Mouse (Mus musculus) stomach, embryonic 14.5 days (tissue): ENCODE measurements around the gene Pak4. TPM values are rescaled to one million over a fixed set of nuclear protein-coding genes. Genes with fewer than 3 reads are reported as not detected.
A peak's percentile ranks its signal among the peaks of the same experiment; 100 is the strongest.

Source experiments
- ATAC-seq: fragments of 200-750 bp; cut with Nextera tagmentation; 2 replicates; pipeline ENCODE4 v1.8.0; 2017; ENCODE audit warnings: low read depth, moderate TSS enrichment; ENCODE audit not compliant: insufficient number of reproducible peaks, insufficient read depth, low FRiP score
- H3K27ac ChIP-seq: fragments of 300-500 bp; sonication (generic); 2 replicates; pipeline ENCODE4 v1.5.1; 2014; ENCODE audit warnings: mild to moderate bottlenecking, low read length, moderate library complexity, mixed read lengths
- H3K27me3 ChIP-seq: fragments of 300-500 bp; sonication (generic); 2 replicates; pipeline ENCODE4 v1.6.1; 2014; ENCODE audit warnings: low read length, control low read depth, mixed read lengths; ENCODE audit not compliant: control insufficient read depth, insufficient read depth
- H3K36me3 ChIP-seq: fragments of 300-500 bp; sonication (generic); 2 replicates; pipeline ENCODE4 v1.6.1; 2014; ENCODE audit warnings: mild to moderate bottlenecking, control low read depth, low read length, moderate library complexity, mixed read lengths; ENCODE audit not compliant: control insufficient read depth, insufficient read depth
- H3K4me1 ChIP-seq: fragments of 300-500 bp; sonication (generic); 2 replicates; pipeline ENCODE4 v1.6.1; 2014; ENCODE audit warnings: low read length, control low read depth, mixed read lengths; ENCODE audit not compliant: control insufficient read depth, insufficient read depth
- H3K4me2 ChIP-seq: fragments of 300-500 bp; sonication (generic); replicated peaks from 2 replicates; pipeline ENCODE4 v1.6.1; 2014; ENCODE audit warnings: low read depth, low read length, control low read depth
- H3K4me3 ChIP-seq: fragments of 300-500 bp; sonication (generic); 2 replicates; pipeline ENCODE4 v1.5.1; 2014; ENCODE audit warnings: low read depth, low read length, control low read depth
- H3K9ac ChIP-seq: fragments of 300-500 bp; sonication (generic); replicated peaks from 2 replicates; pipeline ENCODE4 v1.6.1; 2014; ENCODE audit warnings: low read depth, mild to moderate bottlenecking, control low read depth, low read length, moderate library complexity, mixed read lengths
- H3K9me3 ChIP-seq: fragments of 300-500 bp; sonication (generic); 2 replicates; pipeline ENCODE4 v1.6.1; 2016; ENCODE audit warnings: low read depth, low read length, control low read depth; ENCODE audit not compliant: control insufficient read depth
- WGBS: fragments of 180-500 bp; shearing (Covaris S2); extraction: QIAGEN DNeasy Blood & Tissue Kit; methylation state at CpG from one replicate; pipeline ENCODE4 v1.1.7; 2014; 5-methylcytosine and 5-hydroxymethylcytosine counted together
- polyA plus RNA-seq: library from polyadenylated mRNA; unstranded; fragments of >200 nt; fragmentation: Nextera tagmentation; extraction: Ambion mirVana; gene quantifications from 2 replicates; pipeline ENCODE4 v1.2.1, GENCODE M21; 2014

Gene Pak4
- polyA plus RNA-seq, 1 experiment from 2014 or later: 41.1 TPM

- 0 out of 2 replicates have a peak overlapping the region, but pooled peaks have one; percentile 10 for H3K9ac ChIP-seq
- 49% methylated on average over 4 of the region's 4 CpGs for WGBS
These were observed 13.5 kb downstream of the Pak4 start for GRCm38 (mm10) chr7:28584468-28584867.

GRCm38 (mm10) chr7:28583570-28584344 lies 14.2 kb downstream of the Pak4 start:
- WGBS: 61% methylated on average over 8 of the region's 8 CpGs
- H3K4me1 ChIP-seq: peaks cover 51% of the 10 kb centered on the region
- no peaks in the 10 kb centered on the region for H3K27me3 ChIP-seq
- 0 out of 2 replicates have a peak overlapping the region, but pooled peaks have one; percentile 7 for H3K4me2 ChIP-seq
- H3K9me3 ChIP-seq: no peaks in the 10 kb centered on the region
- peak; percentile 65 for ATAC-seq
- 0 out of 2 replicates have a peak overlapping the region, but pooled peaks have one; percentile 10 for H3K9ac ChIP-seq
- no peak overlapping the region for H3K4me3 ChIP-seq
- no peaks in the 10 kb centered on the region for H3K36me3 ChIP-seq
- H3K27ac ChIP-seq: peak overlapping the region; percentile 55; the same call in 1 of the 2 replicates

More at GRCm38 (mm10) chr7:28584468-28584867, 13.5 kb downstream of the Pak4 start:
- H3K27ac ChIP-seq: peak overlapping the region; percentile 55; the same call in 1 of the 2 replicates
- H3K27me3 ChIP-seq: no peaks in the 10 kb centered on the region
- no peak overlapping the region for H3K4me2 ChIP-seq
- no peaks in the 10 kb centered on the region for H3K9me3 ChIP-seq
- H3K4me1 ChIP-seq: peaks cover 45% of the 10 kb centered on the region
- no peak overlapping the region for H3K4me3 ChIP-seq
- H3K36me3 ChIP-seq: no peaks in the 10 kb centered on the region
- no peak for ATAC-seq

- no peak for ATAC-seq
- no peaks in the 10 kb centered on the region for H3K9me3 ChIP-seq
- 59% methylated on average over 11 of the region's 11 CpGs for WGBS
- H3K4me1 ChIP-seq: peaks cover 51% of the 10 kb centered on the region
- no peaks in the 10 kb centered on the region for H3K27me3 ChIP-seq
- H3K9ac ChIP-seq: no peak overlapping the region
- no peak overlapping the region for H3K4me3 ChIP-seq
- peak overlapping the region; percentile 48; the same call in 1 of the 2 replicates for H3K27ac ChIP-seq
- no peak overlapping the region for H3K4me2 ChIP-seq
- no peaks in the 10 kb centered on the region for H3K36me3 ChIP-seq
These were observed 15.1 kb downstream of the Pak4 start for GRCm38 (mm10) chr7:28582841-28583240.

DNA sequence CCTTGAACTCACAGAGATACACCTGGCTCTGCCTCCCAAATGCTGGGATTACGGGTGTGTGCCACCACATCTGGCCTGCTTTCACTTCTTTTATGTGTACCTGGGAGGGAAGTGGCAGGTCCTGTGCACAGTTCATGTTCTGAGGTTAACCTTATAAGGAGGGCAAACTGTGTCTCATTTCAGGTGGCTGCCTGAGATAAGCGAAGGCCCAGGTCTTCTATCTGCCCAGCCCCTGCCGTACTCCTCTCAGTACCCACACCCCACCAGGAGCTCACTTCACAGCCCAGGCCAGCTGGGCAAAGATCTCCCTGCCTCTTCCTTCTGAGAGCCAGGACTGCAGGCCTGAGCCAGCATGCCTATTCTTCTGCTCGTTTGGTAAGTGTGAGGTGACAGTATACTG lies 16.3 kb downstream of the Pak4 start:
- H3K4me1 ChIP-seq: peaks cover 53% of the 10 kb centered on the region
- H3K4me2 ChIP-seq: no peak overlapping the region
- H3K9ac ChIP-seq: no peak overlapping the region
- 77% methylated on average over 4 of the region's 4 CpGs for WGBS
- H3K9me3 ChIP-seq: no peaks in the 10 kb centered on the region
- ATAC-seq: no peak
- peak overlapping the region; percentile 48; the same call in 1 of the 2 replicates for H3K27ac ChIP-seq
- H3K27me3 ChIP-seq: no peaks in the 10 kb centered on the region
- H3K36me3 ChIP-seq: no peaks in the 10 kb centered on the region
- no peak overlapping the region for H3K4me3 ChIP-seq

DNA sequence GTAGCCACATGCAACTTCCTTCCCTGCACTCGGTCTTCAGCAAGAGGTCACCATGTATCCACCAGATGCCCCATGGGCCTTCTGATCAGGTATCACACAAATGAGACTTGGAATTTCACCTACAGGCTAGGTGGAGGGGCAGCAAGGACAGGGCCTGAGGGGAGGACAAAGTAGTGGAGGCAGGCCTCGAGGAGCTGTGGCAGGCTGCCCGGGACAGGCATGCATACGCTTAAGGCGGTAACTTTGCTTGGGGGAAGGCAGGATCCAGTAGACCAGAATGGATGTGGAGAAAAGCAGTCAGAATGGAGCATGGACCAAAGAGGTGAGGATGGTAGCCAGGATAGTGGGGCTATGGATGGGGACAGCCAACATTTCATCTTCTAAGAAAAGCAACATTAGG lies 18.2 kb downstream of the Pak4 start:
- H3K4me1 ChIP-seq: peaks cover 60% of the 10 kb centered on the region
- H3K27ac ChIP-seq: 0 out of 2 replicates have a peak overlapping the region, but pooled peaks have one; percentile 10
- no peak overlapping the region for H3K9ac ChIP-seq
- H3K9me3 ChIP-seq: no peaks in the 10 kb centered on the region
- no peaks in the 10 kb centered on the region for H3K27me3 ChIP-seq
- no peak overlapping the region for H3K4me2 ChIP-seq
- no peak for ATAC-seq
- 72% methylated on average over 5 of the region's 5 CpGs for WGBS
- H3K4me3 ChIP-seq: no peak overlapping the region
- H3K36me3 ChIP-seq: 0 out of 2 replicates have a peak, but pooled peaks cover 3% of the 10 kb centered on the region

- Histone ChIP-seq H3K9me3 (no peaks in the 10 kb centered on the region), H3K4me2 (no peak overlapping the region), H3K27me3 (no peaks in the 10 kb centered on the region), H3K9ac (no peak overlapping the region), H3K27ac (peak overlapping the region; percentile 90), H3K4me1 (peaks cover 48% of the 10 kb centered on the region), H3K36me3 (0 out of 2 replicates have a peak, but pooled peaks cover 7% of the 10 kb centered on the region), H3K4me3 (no peak overlapping the region)
- WGBS: 69% methylated on average over 5 of the region's 5 CpGs
- ATAC-seq: no peak
These were observed 19.4 kb downstream of the Pak4 start for GRCm38 (mm10) chr7:28578543-28579053.

- Histone ChIP-seq H3K27me3 (no peaks in the 10 kb centered on the region), H3K9ac (no peak overlapping the region), H3K27ac (peak overlapping the region; percentile 90), H3K4me2 (0 out of 2 replicates have a peak overlapping the region, but pooled peaks have one; percentile 16), H3K9me3 (no peaks in the 10 kb centered on the region), H3K36me3 (0 out of 2 replicates have a peak, but pooled peaks cover 7% of the 10 kb centered on the region), H3K4me1 (peaks cover 44% of the 10 kb centered on the region), H3K4me3 (no peak overlapping the region)
- peak; percentile 80 for ATAC-seq
- WGBS: 58% methylated on average over 9 of the region's 9 CpGs
These were observed 20.0 kb downstream of the Pak4 start for GRCm38 (mm10) chr7:28577826-28578542.

DNA sequence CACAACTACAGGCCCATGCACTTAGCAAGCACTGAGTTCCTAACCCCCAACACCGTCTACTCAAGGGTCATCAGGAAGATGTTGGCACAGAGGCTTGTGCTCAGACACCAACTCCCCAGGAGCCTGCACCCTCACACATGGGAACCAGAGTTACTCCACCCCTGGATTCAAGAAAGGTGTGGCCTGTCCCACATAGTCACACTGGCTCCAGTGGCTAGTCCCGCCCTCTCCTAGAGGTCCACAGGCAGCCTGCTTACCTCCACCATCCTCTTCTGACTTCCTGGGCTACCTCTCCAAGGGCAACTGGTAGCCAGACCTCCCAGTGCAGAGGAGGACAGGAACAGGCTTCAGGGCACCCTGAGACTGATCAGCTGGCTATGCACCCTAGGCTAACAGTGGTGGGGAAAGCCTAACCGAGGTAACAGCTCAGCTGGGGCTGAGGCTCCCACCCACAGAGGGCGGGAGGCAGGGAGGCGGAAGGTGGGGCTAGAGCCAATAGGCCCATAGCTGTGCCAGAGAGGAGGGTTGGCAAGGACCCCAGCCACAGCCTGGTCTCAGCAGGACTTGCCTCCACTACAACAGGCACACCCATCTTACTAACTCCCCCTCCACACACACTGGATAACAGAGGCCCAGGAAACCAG lies 21.6 kb downstream of the Pak4 start:
- H3K4me1 ChIP-seq: peaks cover 50% of the 10 kb centered on the region
- 0 out of 2 replicates have a peak, but pooled peaks cover 7% of the 10 kb centered on the region for H3K36me3 ChIP-seq
- peak overlapping the region; percentile 90; the same call in 1 of the 2 replicates for H3K27ac ChIP-seq
- peak overlapping the region; percentile 20; the same call in 1 of the 2 replicates for H3K4me2 ChIP-seq
- ATAC-seq: peak; percentile 77
- H3K9me3 ChIP-seq: no peaks in the 10 kb centered on the region
- 51% methylated on average over 5 of the region's 5 CpGs for WGBS
- no peak overlapping the region; the same call in 1 of the 2 replicates for H3K9ac ChIP-seq
- no peak overlapping the region for H3K4me3 ChIP-seq
- H3K27me3 ChIP-seq: no peaks in the 10 kb centered on the region
